Mouse (Mus musculus) olfactory bulb, adult 2 months (tissue): ENCODE results near the gene Itpr2. TPM values are rescaled to one million over a fixed set of nuclear protein-coding genes. Genes with fewer than 3 reads are reported as not detected.
A peak's percentile ranks its signal among the peaks of the same experiment; 100 is the strongest.

ENCODE experiments used
- H3K27ac ChIP-seq: fragments of 200-500 bp; 2 replicates; pipeline ENCODE4 v1.5.1; 2012; ENCODE audit warnings: low read depth, low read length; ENCODE audit not compliant: insufficient read depth
- H3K4me1 ChIP-seq: fragments of 200-500 bp; 2 replicates; pipeline ENCODE4 v1.6.1; 2012; ENCODE audit warnings: low read length; ENCODE audit not compliant: control insufficient read depth, insufficient read depth
- H3K4me3 ChIP-seq: fragments of 200-500 bp; 2 replicates; pipeline ENCODE4 v1.5.1; 2012; ENCODE audit warnings: mild to moderate bottlenecking, low read depth, low read length, moderate library complexity; ENCODE audit not compliant: insufficient read depth
- CTCF ChIP-seq: fragments of 200-500 bp; IDR thresholded peaks from 2 replicates; pipeline ENCODE4 v1.5.1; 2012; ENCODE audit warnings: low read depth, mild to moderate bottlenecking, low read length, moderate library complexity; ENCODE audit not compliant: insufficient read depth
- POLR2A ChIP-seq: fragments of 200-500 bp; IDR thresholded peaks from 2 replicates; pipeline ENCODE4 v1.6.1; 2012; ENCODE audit warnings: mild to moderate bottlenecking, low read depth, low read length, moderate library complexity; ENCODE audit not compliant: insufficient read depth
- WGBS: fragments of 180-500 bp; shearing (Covaris S2); methylation state at CpG from one replicate; pipeline ENCODE4 v1.1.7; 2018; 5-methylcytosine and 5-hydroxymethylcytosine counted together
- polyA plus RNA-seq: library from polyadenylated mRNA; stranded (reverse); fragments of >200 nt; gene quantifications from 2 replicates; pipeline ENCODE4 v1.2.4, GENCODE M21; 2012; ENCODE audit warnings: low replicate concordance; ENCODE audit not compliant: missing spikeins, insufficient read depth, insufficient read length

The Itpr2 gene
- polyA plus RNA-seq, 1 experiment: not detected

DNA sequence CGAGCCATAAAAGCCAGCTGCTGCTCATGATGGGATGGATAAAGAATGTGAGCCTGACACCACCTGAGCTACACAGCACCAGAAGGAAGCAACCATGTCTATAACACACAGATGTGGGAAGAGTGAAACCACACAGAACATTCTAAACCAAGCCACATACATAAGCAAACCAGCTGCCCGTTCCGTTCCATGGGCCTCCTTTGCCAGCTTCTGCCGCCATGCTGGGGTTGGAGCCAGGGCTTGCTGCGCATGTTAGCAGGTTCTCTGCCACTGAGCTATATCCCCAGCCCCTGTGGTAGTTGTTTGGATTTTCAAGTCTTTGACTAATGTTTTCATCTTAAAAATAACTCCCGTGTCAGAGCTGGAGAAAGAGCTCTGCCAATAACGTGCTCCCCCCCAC is 87.9 kb downstream of the Itpr2 start:
- Histone ChIP-seq H3K4me3 (no peak overlapping the region), H3K4me1 (peaks cover 2% of the 10 kb centered on the region; the same call in 1 of the 2 replicates), H3K27ac (no peak overlapping the region)
- 92% methylated on average over 7 of the region's 7 CpGs for WGBS
- no peak for TF ChIP-seq CTCF
- no peak for TF ChIP-seq POLR2A

DNA sequence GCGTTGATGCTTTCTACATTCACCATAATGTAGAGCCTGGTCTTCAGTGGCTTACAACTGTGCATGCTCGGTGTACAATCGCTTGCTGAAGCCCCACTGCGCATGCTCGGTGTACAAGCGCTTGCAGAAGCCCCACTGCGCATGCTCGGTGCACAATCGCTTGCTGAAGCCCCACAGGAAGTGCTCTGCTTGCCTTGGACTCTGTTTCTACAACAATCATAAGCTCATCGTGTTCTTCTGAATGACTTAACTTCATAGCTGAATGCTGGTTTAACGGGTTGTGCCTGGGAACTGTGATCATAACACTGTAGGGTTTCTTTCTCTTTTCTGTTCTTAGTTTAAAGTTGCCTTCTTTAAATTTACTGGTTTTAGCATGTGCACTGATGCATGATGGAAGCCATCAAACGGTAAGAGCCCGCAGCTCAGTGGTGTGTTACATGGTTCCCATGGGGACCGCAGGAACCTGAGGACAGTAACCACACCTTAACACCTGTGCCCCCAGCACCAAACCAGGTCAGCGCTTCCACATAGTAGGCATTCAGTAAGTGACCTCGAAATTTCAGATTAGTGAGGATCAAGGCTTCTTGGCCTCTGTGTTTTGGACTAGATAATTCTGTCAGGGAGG is 90.5 kb downstream of the Itpr2 start:
- TF ChIP-seq CTCF (no peak), POLR2A (no peak)
- no peak overlapping the region for H3K27ac ChIP-seq
- H3K4me1 ChIP-seq: peaks cover 4% of the 10 kb centered on the region; the same call in 1 of the 2 replicates
- 87% methylated on average over 16 of the region's 16 CpGs for WGBS
- no peak overlapping the region for H3K4me3 ChIP-seq

DNA sequence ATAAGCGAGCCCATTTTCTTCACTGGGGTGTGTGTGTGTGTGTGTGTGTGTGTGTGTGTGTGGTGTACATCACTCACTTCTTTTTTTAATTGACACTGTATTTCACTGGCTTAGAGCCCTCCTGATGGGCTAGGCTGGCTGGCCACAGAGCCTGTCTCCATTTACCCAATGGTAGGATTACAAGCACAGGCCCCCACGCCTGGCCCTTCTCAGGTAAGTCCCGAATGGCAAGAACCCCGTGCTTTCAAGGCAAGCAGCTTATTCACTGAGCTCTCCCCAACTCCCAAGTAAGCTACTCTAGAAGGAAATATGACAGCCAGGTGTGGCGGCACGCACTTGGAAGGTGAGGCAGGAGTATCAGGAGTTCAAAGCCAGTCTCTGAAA is 91.6 kb downstream of the Itpr2 start:
- H3K4me3 ChIP-seq: no peak overlapping the region
- WGBS: 70% methylated on average over 6 of the region's 6 CpGs

DNA sequence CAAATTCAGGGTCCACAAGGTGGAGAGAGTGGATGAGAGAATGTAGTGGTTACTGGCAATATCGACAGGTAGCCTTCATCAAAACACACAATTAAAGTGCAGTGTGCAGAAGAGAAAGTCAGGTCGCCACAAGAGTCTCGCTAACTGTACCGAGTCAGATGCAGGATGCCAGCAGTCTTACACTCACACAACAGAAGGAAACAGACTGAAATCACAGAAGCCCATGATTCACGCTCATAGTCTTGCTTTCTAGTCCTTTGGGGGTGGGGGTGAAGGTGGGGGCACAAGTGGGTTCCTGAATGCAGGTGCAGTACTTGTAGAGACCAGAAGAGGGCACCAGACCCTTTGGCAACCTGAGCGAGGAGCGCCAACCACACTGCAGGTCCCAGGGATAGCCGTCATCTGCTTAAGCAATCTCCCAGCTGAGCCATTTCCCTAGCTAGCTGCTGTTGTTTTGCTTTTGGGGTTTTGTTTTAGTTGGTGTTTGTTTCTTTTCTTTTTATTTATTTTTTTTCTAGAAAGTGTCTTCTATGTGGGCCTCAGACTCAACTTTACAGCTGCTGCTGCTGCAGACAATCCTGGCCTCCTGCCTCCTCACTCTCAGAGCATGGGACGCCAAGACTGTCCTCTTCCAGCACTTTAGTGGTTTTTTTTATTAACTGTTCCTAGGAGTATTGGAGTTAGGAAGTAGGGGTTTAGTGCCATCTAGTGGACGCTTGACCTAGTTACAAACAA is 92.2 kb downstream of the Itpr2 start:
- H3K27ac ChIP-seq: peak overlapping the region; percentile 42; the same call in 1 of the 2 replicates
- H3K4me1 ChIP-seq: peaks cover 6% of the 10 kb centered on the region
- no peak overlapping the region for H3K4me3 ChIP-seq
- WGBS: 7% methylated on average over 10 of the region's 10 CpGs
- TF ChIP-seq POLR2A: no peak
- TF ChIP-seq CTCF: peak; percentile 86

More for the DNA sequence above, 91.6 kb downstream of the Itpr2 start:
- peaks cover 4% of the 10 kb centered on the region; the same call in 1 of the 2 replicates for H3K4me1 ChIP-seq
- TF ChIP-seq CTCF (no peak), POLR2A (no peak)
- no peak overlapping the region for H3K27ac ChIP-seq

DNA sequence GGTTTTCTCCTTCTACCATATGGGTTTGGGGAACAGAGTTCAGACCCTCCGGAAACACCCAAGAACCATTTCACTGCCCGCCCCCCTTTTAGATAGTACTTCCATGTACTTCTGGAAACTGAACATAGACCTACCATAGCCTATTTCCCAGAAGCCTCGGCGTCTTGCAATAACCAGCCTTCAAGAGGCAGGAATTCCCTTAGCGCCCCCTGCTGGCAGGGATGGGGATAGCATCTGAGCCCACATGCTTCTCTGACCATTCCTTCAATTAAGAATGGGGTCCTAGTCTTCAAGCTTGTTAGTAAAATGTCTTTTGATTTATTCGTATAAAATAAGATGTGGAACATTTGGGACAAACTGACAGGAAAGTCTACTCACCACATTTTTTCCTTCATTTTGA is 96.6 kb downstream of the Itpr2 start:
- H3K27ac ChIP-seq: peak overlapping the region; percentile 26; the same call in 1 of the 2 replicates
- TF ChIP-seq POLR2A (no peak), CTCF (peak; percentile 62; the same call in 1 of the 2 replicates)
- WGBS: 62% methylated on average over 6 of the region's 6 CpGs
- H3K4me1 ChIP-seq: peaks cover 23% of the 10 kb centered on the region
- no peak overlapping the region for H3K4me3 ChIP-seq

DNA sequence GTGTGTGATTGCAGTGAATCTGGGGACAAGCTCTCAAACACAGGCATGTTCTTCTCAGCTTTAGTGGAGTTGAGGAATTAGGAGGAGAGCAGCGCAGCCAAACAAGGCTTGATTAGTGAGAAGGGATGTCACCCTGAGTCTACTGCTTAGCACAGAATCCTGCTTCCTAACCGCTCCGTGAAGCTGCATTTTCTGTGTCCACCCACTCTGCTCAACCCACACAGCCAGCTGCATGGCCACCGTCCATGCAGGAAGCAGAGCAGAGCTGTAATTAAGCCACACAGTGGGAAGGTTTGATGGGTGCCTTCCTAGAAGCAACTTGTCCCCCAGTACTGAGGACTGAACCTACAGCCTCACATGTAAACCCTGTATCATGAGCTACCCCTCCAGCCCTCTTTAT is 97.1 kb downstream of the Itpr2 start:
- peak overlapping the region; percentile 78 for H3K27ac ChIP-seq
- H3K4me1 ChIP-seq: peaks cover 22% of the 10 kb centered on the region
- no peak overlapping the region for H3K4me3 ChIP-seq
- 31% methylated on average over 4 of the region's 4 CpGs for WGBS
- no peak for TF ChIP-seq CTCF

DNA sequence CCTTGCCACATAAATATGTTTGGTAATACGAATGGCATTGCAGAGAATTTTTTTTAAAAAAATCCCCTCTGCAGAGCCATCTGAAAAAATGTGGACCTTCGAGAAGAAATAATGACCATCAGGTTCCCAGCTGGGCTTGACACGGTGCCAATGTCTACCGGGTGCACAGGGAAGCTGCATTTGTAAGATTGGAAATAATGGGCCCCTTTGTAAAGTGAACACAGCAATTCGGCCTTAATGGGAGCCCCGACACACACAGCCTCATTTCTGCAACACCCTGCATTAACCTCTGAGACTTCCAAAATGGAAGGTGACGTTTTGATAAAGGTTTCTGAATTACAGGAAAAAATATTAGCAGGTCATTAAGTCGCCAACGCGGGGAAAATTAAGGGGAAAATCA is 97.9 kb downstream of the Itpr2 start:
- 30% methylated on average over 10 of the region's 10 CpGs for WGBS
- H3K4me3 ChIP-seq: no peak overlapping the region
- no peak for TF ChIP-seq POLR2A
- no peak for TF ChIP-seq CTCF
- H3K27ac ChIP-seq: peak overlapping the region; percentile 78
- H3K4me1 ChIP-seq: peaks cover 22% of the 10 kb centered on the region

DNA sequence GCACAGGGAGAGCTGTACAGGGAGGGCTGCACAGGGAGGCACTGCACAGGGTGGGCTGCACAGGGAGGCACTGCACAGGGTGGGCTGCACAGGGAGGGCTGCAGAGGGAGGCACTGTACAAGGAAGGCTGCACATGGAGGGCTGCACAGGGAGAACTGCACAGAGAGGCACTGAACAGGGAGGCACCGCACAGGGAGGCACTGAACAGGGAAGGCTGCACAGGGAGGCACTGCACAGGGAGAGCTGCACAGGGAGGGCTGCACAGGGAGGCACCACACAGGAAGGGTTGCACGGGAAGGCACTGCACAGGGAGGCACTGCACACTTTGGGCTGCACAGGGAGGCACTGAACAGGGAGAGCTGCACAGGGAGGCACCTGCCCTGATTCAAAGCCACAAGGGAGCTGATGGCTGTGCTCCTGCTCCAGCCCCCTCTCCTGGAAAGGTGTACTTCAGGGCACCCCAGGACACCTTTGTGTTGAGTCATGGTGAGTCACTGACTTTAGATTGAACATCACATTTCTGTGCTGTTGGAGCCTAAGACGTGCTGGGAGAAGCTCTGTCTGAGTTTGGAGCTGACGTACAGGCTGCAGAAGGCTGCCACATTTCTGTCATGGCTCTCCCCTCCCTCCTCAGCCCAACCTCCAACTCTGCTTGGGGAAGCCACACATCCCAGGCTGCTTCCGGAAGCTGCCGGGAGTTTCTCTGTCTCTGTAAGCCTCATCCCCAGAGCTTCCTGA is 98.9 kb downstream of the Itpr2 start:
- Histone ChIP-seq H3K4me1 (peaks cover 22% of the 10 kb centered on the region), H3K27ac (peak overlapping the region; percentile 78), H3K4me3 (no peak overlapping the region)
- TF ChIP-seq POLR2A: no peak
- no peak for TF ChIP-seq CTCF
- WGBS: 29% methylated on average over 6 of the region's 6 CpGs

DNA sequence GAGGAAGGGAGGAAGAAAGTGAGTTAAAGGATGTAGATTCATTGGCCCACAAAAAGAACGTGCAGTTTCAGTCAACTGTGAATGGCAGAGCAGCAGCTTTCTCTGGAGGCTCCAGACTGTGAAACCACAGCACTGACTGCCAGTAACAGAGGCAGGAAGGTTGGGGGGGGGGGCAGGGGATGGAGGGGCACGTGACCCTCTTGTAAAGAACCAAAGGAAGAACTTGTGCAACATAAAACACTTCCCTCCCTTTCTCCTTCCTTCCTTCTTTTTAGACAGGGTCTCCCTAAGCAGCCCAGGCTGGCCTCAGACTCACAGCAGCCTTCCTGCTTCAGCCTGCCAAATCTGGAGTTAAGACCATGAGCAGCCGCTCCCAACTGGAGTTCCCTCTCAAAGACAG is 104.2 kb downstream of the Itpr2 start:
- Histone ChIP-seq H3K4me1 (peaks cover 1% of the 10 kb centered on the region), H3K27ac (no peak overlapping the region), H3K4me3 (no peak overlapping the region)
- no peak for TF ChIP-seq POLR2A
- TF ChIP-seq CTCF: no peak
- WGBS: 74% methylated on average over 3 of the region's 3 CpGs
